Mouse (Mus musculus) hindbrain, embryonic 11.5 days (tissue): ENCODE data around the gene Arhgap17. TPM values are rescaled to one million over a fixed set of nuclear protein-coding genes. Genes with fewer than 3 reads are reported as not detected.

Source experiments
- ATAC-seq: fragments of 200-750 bp; cut with Nextera tagmentation; 2 replicates; pipeline ENCODE4 v1.8.0; 2017; ENCODE audit warnings: mild to moderate bottlenecking, moderate TSS enrichment, moderate library complexity; ENCODE audit not compliant: low FRiP score
- DNase-seq: peaks from one replicate; pipeline ENCODE4 v3.0.0-alpha.2; 2015; ENCODE audit warnings: low spot score
- H3K27ac ChIP-seq: fragments of 300-500 bp; sonication (generic); 2 replicates; pipeline ENCODE4 v1.5.1; 2014; ENCODE audit warnings: mild to moderate bottlenecking, low read depth, low read length
- H3K27me3 ChIP-seq: fragments of 300-500 bp; sonication (generic); 2 replicates; pipeline ENCODE4 v1.6.1; 2014; ENCODE audit warnings: mild to moderate bottlenecking, low read length, moderate library complexity, mixed read lengths; ENCODE audit not compliant: control insufficient read depth, insufficient read depth
- H3K36me3 ChIP-seq: fragments of 300-500 bp; sonication (generic); 2 replicates; pipeline ENCODE4 v1.6.1; 2014; ENCODE audit warnings: mild to moderate bottlenecking, low read length, moderate library complexity, mixed read lengths; ENCODE audit not compliant: control insufficient read depth, insufficient read depth
- H3K4me1 ChIP-seq: fragments of 300-500 bp; sonication (generic); replicated peaks from 2 replicates; pipeline ENCODE4 v1.6.1; 2014; ENCODE audit warnings: low read length, mixed read lengths; ENCODE audit not compliant: control insufficient read depth, insufficient read depth
- H3K4me2 ChIP-seq: fragments of 300-500 bp; sonication (generic); replicated peaks from 2 replicates; pipeline ENCODE4 v1.6.1; 2014; ENCODE audit warnings: mild to moderate bottlenecking, low read depth, low read length
- H3K4me3 ChIP-seq: fragments of 300-500 bp; sonication (generic); 2 replicates; pipeline ENCODE4 v1.5.1; 2014; ENCODE audit warnings: low read depth, low read length
- H3K9ac ChIP-seq: fragments of 300-500 bp; sonication (generic); 2 replicates; pipeline ENCODE4 v1.6.1; 2014; ENCODE audit warnings: low read depth, low read length
- H3K9me3 ChIP-seq: fragments of 300-500 bp; sonication (generic); 2 replicates; pipeline ENCODE4 v1.6.1; 2016; ENCODE audit warnings: low read length; ENCODE audit not compliant: control insufficient read depth
- WGBS: fragments of 180-500 bp; shearing (Covaris S2); extraction: QIAGEN DNeasy Blood & Tissue Kit; methylation state at CpG from one replicate; pipeline ENCODE4 v1.1.7; 2014; 5-methylcytosine and 5-hydroxymethylcytosine counted together
- polyA plus RNA-seq: library from polyadenylated mRNA; unstranded; fragments of >200 nt; fragmentation: Nextera tagmentation; extraction: Ambion mirVana; gene quantifications from 2 replicates; pipeline ENCODE4 v1.2.1, GENCODE M21; 2014

Arhgap17 gene
- polyA plus RNA-seq, 1 experiment from 2014 or later, result 23.6 TPM

- Histone ChIP-seq H3K36me3 (no peaks in the 10 kb centered on the region), H3K9me3 (no peaks in the 10 kb centered on the region), H3K27me3 (no peaks in the 10 kb centered on the region), H3K27ac (0 out of 2 replicates have a peak overlapping the region, but pooled peaks have one; percentile 52), H3K4me3 (peak overlapping the region; percentile 88), H3K4me1 (no peaks in the 10 kb centered on the region), H3K4me2 (peak overlapping the region; percentile 86), H3K9ac (peak overlapping the region; percentile 90)
- ATAC-seq (peak; percentile 99), DNase-seq (peak; percentile 93)
- WGBS, result 4% methylated on average over 41 of the region's 41 CpGs
Observed at GRCm38 (mm10) chr7:123377443-123378400, 8.0 kb upstream of the Arhgap17 start.

- ATAC-seq (no peak), DNase-seq (no peak)
- no peak overlapping the region for H3K27ac ChIP-seq
- no peak overlapping the region for H3K4me2 ChIP-seq
- WGBS, result 64% methylated on average over 3 of the region's 3 CpGs
- H3K4me1 ChIP-seq, result peaks cover 9% of the 10 kb centered on the region
- no peak overlapping the region for H3K9ac ChIP-seq
- H3K27me3 ChIP-seq, result no peaks in the 10 kb centered on the region
- no peaks in the 10 kb centered on the region for H3K9me3 ChIP-seq
- H3K36me3 ChIP-seq, result no peaks in the 10 kb centered on the region
- H3K4me3 ChIP-seq, result no peak overlapping the region
Observed at GRCm38 (mm10) chr7:123371501-123371900, 1.8 kb upstream of the Arhgap17 start.

- Histone ChIP-seq H3K4me3 (peak overlapping the region; percentile 76), H3K27me3 (no peaks in the 10 kb centered on the region), H3K27ac (no peak overlapping the region), H3K9me3 (no peaks in the 10 kb centered on the region), H3K4me2 (peak overlapping the region; percentile 77), H3K9ac (peak overlapping the region; percentile 50), H3K4me1 (peaks cover 9% of the 10 kb centered on the region), H3K36me3 (no peaks in the 10 kb centered on the region)
- DNase-seq, result no peak
- ATAC-seq, result no peak
- WGBS, result 46% methylated on average over 9 of the region's 9 CpGs
Observed at GRCm38 (mm10) chr7:123370700-123371099, 985 bp upstream of the Arhgap17 start.

- ATAC-seq, result peak; percentile 81
- Histone ChIP-seq H3K36me3 (no peaks in the 10 kb centered on the region), H3K4me1 (peaks cover 9% of the 10 kb centered on the region), H3K9me3 (no peaks in the 10 kb centered on the region), H3K4me3 (peak overlapping the region; percentile 76), H3K9ac (peak overlapping the region; percentile 73), H3K4me2 (peak overlapping the region; percentile 77), H3K27ac (peak overlapping the region; percentile 87), H3K27me3 (no peaks in the 10 kb centered on the region)
- peak; percentile 72 for DNase-seq
- 5% methylated on average over 34 of the region's 51 CpGs for WGBS
Observed at GRCm38 (mm10) chr7:123368778-123369746, 653 bp downstream of the Arhgap17 start.

GRCm38 (mm10) chr7:123368187-123368586, 1.5 kb downstream of the Arhgap17 start:
- no peak for ATAC-seq
- Histone ChIP-seq H3K4me2 (peak overlapping the region; percentile 77), H3K36me3 (no peaks in the 10 kb centered on the region), H3K4me3 (peak overlapping the region; percentile 76; the same call in 1 of the 2 replicates), H3K9me3 (no peaks in the 10 kb centered on the region), H3K9ac (peak overlapping the region; percentile 73; the same call in 1 of the 2 replicates), H3K4me1 (peaks cover 9% of the 10 kb centered on the region), H3K27me3 (no peaks in the 10 kb centered on the region), H3K27ac (no peak overlapping the region)
- DNase-seq, result no peak
- 81% methylated on average over 2 of the region's 2 CpGs for WGBS

GRCm38 (mm10) chr7:123367218-123368150, 2.2 kb downstream of the Arhgap17 start:
- Histone ChIP-seq H3K9ac (no peak overlapping the region), H3K36me3 (no peaks in the 10 kb centered on the region), H3K27ac (no peak overlapping the region), H3K4me1 (peaks cover 9% of the 10 kb centered on the region), H3K4me2 (peak overlapping the region; percentile 77; the same call in 1 of the 2 replicates), H3K27me3 (no peaks in the 10 kb centered on the region), H3K4me3 (no peak overlapping the region), H3K9me3 (no peaks in the 10 kb centered on the region)
- DNase-seq, result no peak
- no peak for ATAC-seq
- WGBS, result 83% methylated on average over 16 of the region's 16 CpGs

GRCm38 (mm10) chr7:123366806-123367205, 2.9 kb downstream of the Arhgap17 start:
- 87% methylated on average over 8 of the region's 8 CpGs for WGBS
- H3K4me2 ChIP-seq, result no peak overlapping the region

More at GRCm38 (mm10) chr7:123366806-123367205, 2.9 kb downstream of the Arhgap17 start:
- Histone ChIP-seq H3K27me3 (no peaks in the 10 kb centered on the region), H3K4me3 (no peak overlapping the region), H3K4me1 (peaks cover 9% of the 10 kb centered on the region), H3K36me3 (no peaks in the 10 kb centered on the region), H3K9me3 (no peaks in the 10 kb centered on the region), H3K9ac (no peak overlapping the region), H3K27ac (no peak overlapping the region)
- ATAC-seq, result no peak
- DNase-seq, result no peak
